Mouse (Mus musculus): ENCODE measurements around the gene Myo7a. TPM values are rescaled to one million over a fixed set of nuclear protein-coding genes. Genes with fewer than 3 reads are reported as not detected.

Gene Myo7a
- 3.3 and 4.5 TPM in 2 replicates for polyA plus RNA-seq (2012; ENCODE audit: insufficient read depth, insufficient read length, missing spikeins)

- peaks cover 25% of the 10 kb centered on the region for H3K4me1 ChIP-seq (ENCODE audit: control insufficient read depth, insufficient read depth, insufficient read length, low read length)
- peak within 1 kb of the TSS; percentile 25 for H3K4me3 ChIP-seq (ENCODE audit: insufficient read depth, low read depth, low read length)
- H3K27ac ChIP-seq (replicated peaks; ENCODE audit: low read depth, low read length): peak within 1 kb of the TSS; percentile 14; the same call in 1 of the 2 replicates
Measured at GRCm38 (mm10) chr7:98119179-98119960, at the start of gene Myo7a. TSS of gene Myo7a (minus strand) at chr7:98119524.

DNA sequence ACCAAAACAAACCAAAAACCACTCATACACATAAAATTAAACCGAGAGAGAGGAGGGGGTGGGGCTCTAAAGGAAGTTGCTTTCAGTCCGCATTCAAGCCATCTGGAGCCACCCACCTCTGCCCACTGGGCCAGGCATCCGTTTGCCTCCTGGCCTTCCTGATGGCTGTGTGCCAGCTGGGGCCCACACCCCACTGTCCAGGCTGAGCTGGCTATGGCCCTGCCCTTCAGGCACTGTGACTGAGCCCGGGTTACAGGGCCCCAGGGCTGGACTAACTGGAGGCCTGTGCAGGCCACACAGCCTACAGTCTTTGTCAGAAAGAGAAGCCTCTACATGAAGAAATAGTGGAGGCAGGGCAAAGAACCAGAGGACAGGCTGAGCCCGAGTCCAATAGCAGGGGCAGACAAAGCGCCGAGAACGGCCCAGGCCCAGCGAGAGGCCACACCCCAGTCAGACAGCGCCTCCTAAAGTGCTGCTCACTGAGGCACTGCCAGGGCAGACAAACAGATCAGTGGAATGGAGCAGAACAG is 45.7 kb upstream of the Myo7a start:
- Histone ChIP-seq H3K4me3 (ENCODE audit: insufficient read depth, low read depth, low read length) (no peak overlapping the region), H3K27ac (replicated peaks; ENCODE audit: low read depth, low read length) (no peak overlapping the region), H3K4me1 (ENCODE audit: control insufficient read depth, insufficient read depth, insufficient read length, low read length) (peaks cover 3% of the 10 kb centered on the region)

- H3K4me3 ChIP-seq (ENCODE audit: insufficient read depth, low read depth, low read length): no peak overlapping the region
- H3K27ac ChIP-seq (replicated peaks; ENCODE audit: low read depth, low read length): no peak overlapping the region
- H3K4me1 ChIP-seq (ENCODE audit: control insufficient read depth, insufficient read depth, insufficient read length, low read length): peaks cover 3% of the 10 kb centered on the region
Measured at GRCm38 (mm10) chr7:98164382-98164998, 45.2 kb upstream of the Myo7a start.

DNA sequence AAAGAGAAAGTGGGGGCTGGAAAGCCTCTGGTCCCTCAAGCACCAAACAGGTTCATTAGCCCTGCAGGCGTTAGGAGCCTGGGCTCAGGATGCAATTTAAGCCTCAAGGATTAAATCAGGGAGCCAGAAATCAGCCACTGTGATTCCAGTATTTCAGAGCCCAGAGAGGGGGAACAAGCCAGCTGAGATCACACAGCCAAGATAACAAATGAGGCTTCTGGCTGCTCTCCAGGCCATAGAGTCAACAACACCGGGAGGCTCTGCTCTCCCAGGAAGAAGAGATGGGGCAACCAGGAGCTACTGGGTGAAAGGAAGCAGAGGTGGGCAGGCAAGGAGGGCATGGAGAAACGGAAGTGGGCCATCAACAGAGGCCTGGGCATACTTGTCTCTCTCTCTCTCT is 44.4 kb upstream of the Myo7a start:
- Histone ChIP-seq H3K4me3 (ENCODE audit: insufficient read depth, low read depth, low read length) (no peak overlapping the region), H3K27ac (replicated peaks; ENCODE audit: low read depth, low read length) (no peak overlapping the region), H3K4me1 (ENCODE audit: control insufficient read depth, insufficient read depth, insufficient read length, low read length) (peaks cover 3% of the 10 kb centered on the region)

DNA sequence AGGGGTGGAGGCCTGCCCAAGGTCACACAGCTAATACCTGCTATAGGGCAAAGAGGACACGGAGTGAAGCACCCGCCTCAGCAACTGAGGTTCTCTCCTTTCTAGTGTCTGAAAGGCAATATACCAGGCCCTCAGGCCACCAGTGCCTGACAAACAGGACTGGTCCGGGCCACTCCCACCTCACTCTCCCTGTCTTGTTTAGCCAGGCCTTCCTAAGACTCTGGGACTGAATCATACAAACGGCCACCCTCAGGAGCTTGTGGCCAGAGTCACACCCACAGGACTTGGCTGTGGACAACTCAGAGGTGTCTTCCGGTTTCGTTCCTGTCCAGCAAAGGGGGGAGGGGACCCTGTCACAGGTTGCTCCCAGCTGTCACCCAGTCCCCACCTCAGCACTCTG is 42.9 kb upstream of the Myo7a start:
- H3K27ac ChIP-seq (replicated peaks; ENCODE audit: low read depth, low read length): no peak overlapping the region
- H3K4me1 ChIP-seq (ENCODE audit: control insufficient read depth, insufficient read depth, insufficient read length, low read length): peaks cover 3% of the 10 kb centered on the region
- H3K4me3 ChIP-seq (ENCODE audit: insufficient read depth, low read depth, low read length): no peak overlapping the region

- no peak overlapping the region for H3K4me3 ChIP-seq (ENCODE audit: insufficient read depth, low read depth, low read length)
- H3K27ac ChIP-seq (replicated peaks; ENCODE audit: low read depth, low read length): no peak overlapping the region
- H3K4me1 ChIP-seq (ENCODE audit: control insufficient read depth, insufficient read depth, insufficient read length, low read length): peaks cover 3% of the 10 kb centered on the region
Measured at GRCm38 (mm10) chr7:98160041-98160740, 40.9 kb upstream of the Myo7a start.

DNA sequence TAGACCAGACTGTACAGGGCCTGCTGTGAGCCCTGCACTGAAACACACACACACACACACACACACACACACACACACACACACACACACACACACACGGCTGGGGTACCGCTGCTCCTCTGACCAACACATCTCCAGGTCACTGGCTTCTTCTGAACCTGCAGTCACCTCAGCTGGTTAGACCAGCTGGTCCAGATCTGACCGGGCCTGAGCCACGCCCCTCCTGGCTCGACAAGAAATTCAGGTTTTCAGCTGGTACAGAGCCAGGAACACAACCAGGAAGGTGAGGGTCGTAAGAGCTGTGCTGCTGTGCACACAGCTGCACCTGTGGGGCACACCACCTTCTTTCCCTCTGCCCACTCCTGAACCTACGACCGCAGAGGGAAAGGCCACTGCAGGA is 39.2 kb upstream of the Myo7a start:
- Histone ChIP-seq H3K27ac (replicated peaks; ENCODE audit: low read depth, low read length) (no peak overlapping the region), H3K4me3 (ENCODE audit: insufficient read depth, low read depth, low read length) (no peak overlapping the region), H3K4me1 (ENCODE audit: control insufficient read depth, insufficient read depth, insufficient read length, low read length) (no peaks in the 10 kb centered on the region)

DNA sequence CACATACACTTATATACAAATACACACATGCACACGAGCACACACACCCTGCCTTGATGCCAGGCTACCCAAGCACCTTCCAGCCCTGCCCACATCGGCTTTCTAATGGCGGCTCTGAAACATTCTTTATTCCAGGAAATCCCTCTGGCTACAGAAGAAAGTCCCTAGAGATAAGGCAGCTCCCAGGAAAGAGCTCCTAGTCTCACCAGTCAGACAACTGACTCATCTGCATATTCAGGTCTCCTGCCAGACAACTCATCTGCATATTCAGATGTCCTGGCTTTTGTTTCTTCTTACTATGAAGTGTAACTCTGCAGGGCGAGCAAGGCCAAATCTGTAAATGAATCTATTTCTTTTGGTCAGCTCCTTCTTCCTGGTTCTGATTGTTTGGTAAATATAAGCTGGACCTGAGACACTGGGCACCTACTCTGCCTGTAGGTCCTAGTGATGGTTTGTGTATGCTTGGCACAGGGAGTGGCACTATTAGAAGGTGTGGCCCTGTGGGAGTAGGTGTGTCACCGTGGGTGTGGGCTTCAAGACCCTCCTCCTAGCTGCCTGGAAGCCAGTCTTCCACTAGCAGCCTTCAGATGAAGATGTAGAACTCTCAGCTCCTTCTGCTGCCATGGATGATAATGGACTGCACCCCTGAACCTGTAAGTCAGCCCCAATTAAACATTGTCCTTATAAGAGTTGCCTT is 38.5 kb upstream of the Myo7a start:
- Histone ChIP-seq H3K4me3 (ENCODE audit: insufficient read depth, low read depth, low read length) (no peak overlapping the region), H3K27ac (replicated peaks; ENCODE audit: low read depth, low read length) (no peak overlapping the region), H3K4me1 (ENCODE audit: control insufficient read depth, insufficient read depth, insufficient read length, low read length) (peaks cover under 1% of the 10 kb centered on the region; the same call in 1 of the 2 replicates)

GRCm38 (mm10) chr7:98156280-98156665 is 36.9 kb upstream of the Myo7a start:
- H3K4me1 ChIP-seq (ENCODE audit: control insufficient read depth, insufficient read depth, insufficient read length, low read length): peaks cover 2% of the 10 kb centered on the region
- no peak overlapping the region for H3K27ac ChIP-seq (replicated peaks; ENCODE audit: low read depth, low read length)
- H3K4me3 ChIP-seq (ENCODE audit: insufficient read depth, low read depth, low read length): no peak overlapping the region

DNA sequence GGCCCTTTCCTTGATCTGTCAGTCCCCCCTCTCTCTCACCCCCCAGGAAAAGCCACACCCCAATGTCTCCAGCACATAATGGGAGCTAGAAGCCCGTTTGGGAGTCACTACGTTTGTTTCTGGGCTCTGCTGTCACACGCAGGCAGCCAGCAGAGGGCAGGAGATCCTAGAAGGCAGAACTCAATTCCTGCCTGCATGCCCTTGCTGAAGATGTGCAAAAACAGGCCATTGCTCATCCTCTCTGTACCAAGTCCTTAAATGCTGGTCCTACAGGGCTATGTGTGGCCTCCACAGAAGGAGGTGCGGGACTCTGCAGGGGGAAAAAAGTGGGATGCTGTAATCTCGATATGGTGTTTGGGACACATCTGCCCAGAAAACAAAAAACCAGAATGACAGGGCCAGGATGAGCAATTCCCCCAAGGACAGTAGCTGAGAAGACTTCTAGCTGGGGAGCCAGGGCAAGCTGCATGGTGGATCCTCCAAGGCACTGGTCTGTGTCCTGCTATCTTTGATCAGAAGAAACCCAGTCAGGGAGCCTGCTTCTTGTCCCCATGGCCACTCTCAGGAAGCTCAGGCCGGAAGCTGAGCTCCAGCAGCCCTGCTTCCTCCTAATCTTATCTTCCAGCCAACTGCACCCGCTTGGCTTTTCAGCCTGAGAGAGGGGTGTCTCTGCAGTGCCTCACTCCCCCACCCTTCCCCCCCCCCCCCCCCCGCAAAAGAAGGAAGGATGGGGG is 36.4 kb upstream of the Myo7a start:
- H3K27ac ChIP-seq (replicated peaks; ENCODE audit: low read depth, low read length): no peak overlapping the region
- no peak overlapping the region for H3K4me3 ChIP-seq (ENCODE audit: insufficient read depth, low read depth, low read length)
- peaks cover 2% of the 10 kb centered on the region for H3K4me1 ChIP-seq (ENCODE audit: control insufficient read depth, insufficient read depth, insufficient read length, low read length)

DNA sequence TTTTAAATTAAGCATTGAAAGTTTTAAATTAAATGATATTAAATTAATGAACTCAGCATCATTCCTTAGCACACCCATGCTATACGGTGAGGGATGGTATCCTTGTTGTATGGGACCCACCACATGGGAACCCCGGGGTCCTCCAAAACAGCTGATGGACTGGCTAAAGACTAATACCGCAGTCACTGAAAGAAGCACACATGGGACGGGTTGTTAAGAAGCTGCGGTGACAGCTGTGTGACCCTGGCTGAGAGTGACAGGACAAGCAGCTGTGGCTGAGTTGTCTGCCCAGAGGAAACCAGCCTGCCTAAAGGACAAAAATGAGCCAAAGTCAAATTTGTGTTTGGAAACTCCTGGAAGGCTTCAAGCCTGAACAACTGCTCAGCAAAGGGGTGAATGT is 34.6 kb upstream of the Myo7a start:
- no peak overlapping the region for H3K4me3 ChIP-seq (ENCODE audit: insufficient read depth, low read depth, low read length)
- peaks cover 2% of the 10 kb centered on the region for H3K4me1 ChIP-seq (ENCODE audit: control insufficient read depth, insufficient read depth, insufficient read length, low read length)
- no peak overlapping the region for H3K27ac ChIP-seq (replicated peaks; ENCODE audit: low read depth, low read length)

DNA sequence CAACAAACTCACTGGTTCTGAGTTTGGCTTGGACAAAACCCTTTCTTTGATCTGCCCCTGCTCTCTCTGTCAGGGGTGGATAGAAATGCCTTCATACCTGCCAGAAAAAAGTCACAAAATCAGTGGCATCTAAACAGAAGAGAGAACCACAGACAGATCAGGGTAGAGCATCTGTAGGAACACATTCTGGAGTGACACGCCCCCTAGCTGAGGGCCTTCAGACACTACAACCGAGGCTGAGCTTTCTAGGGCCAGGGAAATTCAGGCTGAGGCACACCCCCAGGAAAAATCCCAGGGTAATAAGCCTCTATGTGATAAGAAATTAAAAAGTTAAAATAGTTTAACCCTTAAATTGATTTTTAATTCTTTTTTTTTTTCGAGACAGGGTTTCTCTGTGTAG is 34.0 kb upstream of the Myo7a start:
- Histone ChIP-seq H3K27ac (replicated peaks; ENCODE audit: low read depth, low read length) (no peak overlapping the region), H3K4me1 (ENCODE audit: control insufficient read depth, insufficient read depth, insufficient read length, low read length) (peaks cover 2% of the 10 kb centered on the region), H3K4me3 (ENCODE audit: insufficient read depth, low read depth, low read length) (no peak overlapping the region)

GRCm38 (mm10) chr7:98152400-98152799 is 33.1 kb upstream of the Myo7a start:
- no peak overlapping the region for H3K27ac ChIP-seq (replicated peaks; ENCODE audit: low read depth, low read length)
- peaks cover 2% of the 10 kb centered on the region for H3K4me1 ChIP-seq (ENCODE audit: control insufficient read depth, insufficient read depth, insufficient read length, low read length)
- no peak overlapping the region for H3K4me3 ChIP-seq (ENCODE audit: insufficient read depth, low read depth, low read length)

GRCm38 (mm10) chr7:98150525-98150924 is 31.2 kb upstream of the Myo7a start:
- H3K4me1 ChIP-seq (ENCODE audit: control insufficient read depth, insufficient read depth, insufficient read length, low read length): peaks cover 2% of the 10 kb centered on the region
- H3K4me3 ChIP-seq (ENCODE audit: insufficient read depth, low read depth, low read length): no peak overlapping the region
- H3K27ac ChIP-seq (replicated peaks; ENCODE audit: low read depth, low read length): no peak overlapping the region

All from brown adipose tissue, adult 24 weeks (tissue).